Comparison of ENCODE assay signal across 8 mouse cellular contexts in the genomic region with DNA sequence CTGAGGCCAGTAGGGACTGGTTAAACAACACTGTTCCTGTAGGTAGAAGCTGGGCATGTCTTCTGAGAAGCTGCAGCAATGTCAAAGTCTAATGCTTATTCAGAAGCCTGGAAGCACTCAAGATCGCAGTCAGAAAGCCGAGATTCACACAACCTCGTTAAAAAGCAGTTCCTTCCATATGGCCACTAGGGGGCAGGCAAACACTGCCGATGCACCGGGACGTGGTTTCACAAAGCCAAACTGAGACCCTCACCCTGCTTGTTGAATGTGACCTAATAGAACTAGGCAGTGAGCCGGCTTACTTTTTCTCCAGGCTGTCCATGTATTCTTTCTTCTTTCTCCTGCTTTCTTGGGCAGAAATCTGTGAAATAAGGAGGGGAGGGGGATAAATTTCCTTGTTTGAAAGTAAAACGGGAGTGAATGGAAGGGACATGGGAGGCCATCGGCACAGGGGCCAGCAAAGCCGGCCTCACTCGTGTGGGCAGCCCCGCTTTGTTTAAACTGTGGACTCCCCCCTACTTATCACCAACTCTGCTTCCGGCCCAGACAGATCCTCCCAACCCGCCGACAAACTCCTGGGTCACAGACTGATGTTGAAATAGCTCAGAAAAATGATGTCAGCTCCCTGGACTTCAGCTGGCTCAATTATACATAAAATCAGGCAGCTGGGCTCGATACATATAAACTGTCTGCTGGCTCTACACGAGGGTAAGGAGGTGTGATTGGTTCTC. TPM values are rescaled to one million over a fixed set of nuclear protein-coding genes. Genes with fewer than 3 reads are reported as not detected.
A peak's percentile ranks its signal among the peaks of the same experiment; 100 is the strongest.
DNase-seq lines count a peak whose midpoint lies in the region; ATAC-seq and TF ChIP-seq lines count a peak whose summit lies in the region.

No protein-coding gene starts in this region.

- peaks cover 7% of the 10 kb centered on the region for H3K36me3 ChIP-seq in intestine, embryonic 15.5 days
- peaks cover 54% of the 10 kb centered on the region for H3K36me3 ChIP-seq in limb, embryonic 10.5 days
- H3K36me3 ChIP-seq in midbrain, embryonic 12.5 days: no peaks in the 10 kb centered on the region
- peaks cover 34% of the 10 kb centered on the region for H3K36me3 ChIP-seq in small intestine, adult 2 months (ENCODE audit: control insufficient read depth, insufficient read depth, low read length)

- H3K27me3 ChIP-seq in intestine, embryonic 15.5 days (replicated peaks): no peaks in the 10 kb centered on the region
- no peaks in the 10 kb centered on the region for H3K27me3 ChIP-seq in limb, embryonic 10.5 days (ENCODE audit: low read depth, poor library complexity, severe bottlenecking)
- 0 out of 2 replicates have a peak, but pooled peaks cover 7% of the 10 kb centered on the region for H3K27me3 ChIP-seq in midbrain, embryonic 12.5 days
- no peaks in the 10 kb centered on the region for H3K27me3 ChIP-seq in small intestine, adult 2 months (ENCODE audit: control insufficient read depth, insufficient read depth, low read length)

- H3K4me2 ChIP-seq in intestine, embryonic 15.5 days (replicated peaks): peak overlapping the region; percentile 38
- H3K4me2 ChIP-seq in midbrain, embryonic 12.5 days (replicated peaks): 0 out of 2 replicates have a peak overlapping the region, but pooled peaks have one; percentile 23

- no peak for TF ChIP-seq POLR2A in small intestine, adult 2 months (IDR thresholded peaks at IDR 0.05; ENCODE audit: low read depth, low read length)

- peak; percentile 67 for ATAC-seq in granulocyte monocyte progenitor cell, adult 5-6 weeks (replicated peaks; ENCODE audit: poor library complexity, severe bottlenecking)
- ATAC-seq in intestine, embryonic 15.5 days: peak; percentile 65
- ATAC-seq in midbrain, embryonic 12.5 days (ENCODE audit: low FRiP score, low read depth): peak; percentile 64; the same call in 1 of the 2 replicates

- no peaks in the 10 kb centered on the region for H3K9me3 ChIP-seq in intestine, embryonic 15.5 days
- H3K9me3 ChIP-seq in limb, embryonic 10.5 days (replicated peaks): no peaks in the 10 kb centered on the region
- H3K9me3 ChIP-seq in midbrain, embryonic 12.5 days: no peaks in the 10 kb centered on the region

- WGBS in intestine, embryonic 15.5 days: 10% methylated on average over 17 of the region's 17 CpGs
- 45% methylated on average over 17 of the region's 17 CpGs for WGBS in limb, embryonic 10.5 days
- WGBS in midbrain, embryonic 12.5 days: 31% methylated on average over 17 of the region's 17 CpGs
- 31% methylated on average over 17 of the region's 17 CpGs for WGBS in small intestine, adult 2 months

- DNase-seq in gastrocnemius, adult 18-20 months (ENCODE audit: low spot score): peak; percentile 58
- DNase-seq in gastrocnemius, adult 8-10 months (ENCODE audit: low spot score in 2 of 2): no peak
- DNase-seq in embryo, embryonic 10 days (ENCODE audit: low spot score): peak; percentile 96
- DNase-seq in limb, embryonic 10.5 days (ENCODE audit: low spot score): peak; percentile 87

- peak overlapping the region; percentile 69 for H3K27ac ChIP-seq in intestine, embryonic 15.5 days
- peak overlapping the region; percentile 63; the same call in 1 of the 2 replicates for H3K27ac ChIP-seq in limb, embryonic 10.5 days
- H3K27ac ChIP-seq in midbrain, embryonic 12.5 days (replicated peaks): no peak overlapping the region
- no peak overlapping the region for H3K27ac ChIP-seq in small intestine, adult 2 months (ENCODE audit: insufficient read depth, low read depth, low read length)

- H3K4me3 ChIP-seq in intestine, embryonic 15.5 days (replicated peaks): no peak overlapping the region
- H3K4me3 ChIP-seq in limb, embryonic 10.5 days: no peak overlapping the region
- H3K4me3 ChIP-seq in midbrain, embryonic 12.5 days: no peak overlapping the region
- no peak overlapping the region for H3K4me3 ChIP-seq in small intestine, adult 2 months (ENCODE audit: low read depth, low read length)

- no peak overlapping the region for H3K9ac ChIP-seq in intestine, embryonic 15.5 days
- no peak overlapping the region for H3K9ac ChIP-seq in midbrain, embryonic 12.5 days (replicated peaks)

- H3K4me1 ChIP-seq in intestine, embryonic 15.5 days (replicated peaks): no peaks in the 10 kb centered on the region
- peaks cover 9% of the 10 kb centered on the region for H3K4me1 ChIP-seq in limb, embryonic 10.5 days
- peaks cover 8% of the 10 kb centered on the region for H3K4me1 ChIP-seq in midbrain, embryonic 12.5 days
- no peaks in the 10 kb centered on the region for H3K4me1 ChIP-seq in small intestine, adult 2 months (ENCODE audit: control insufficient read depth, insufficient read depth, insufficient read length, low read length)

- TF ChIP-seq CTCF in small intestine, adult 2 months (IDR thresholded peaks at IDR 0.05; ENCODE audit: extremely low read depth, insufficient read length, insufficient replicate concordance, low read depth, low read length): peak; percentile 94; the same call in 1 of the 2 replicates

RNA-seq across cellular contexts. Expression of gene Dgki, which starts 54.6 kb away (rescaled TPM):
- under 1 TPM; 0.11 to 0.40 TPM for total RNA-seq in gastrocnemius, adult 18-20 months (2021)
- total RNA-seq in gastrocnemius, adult 8-10 months (2022): under 1 TPM in 3 of 4 experiments, not detected in 1; 0.11 to 0.17 (median 0.16) TPM
- not detected in 2 replicates for total RNA-seq in granulocyte monocyte progenitor cell, adult 5-6 weeks (2014; fragmentation: Nextera tagmentation)
- total RNA-seq in granulocyte monocyte progenitor cell, adult 5-6 weeks (2017): not detected in 2 replicates
- polyA plus RNA-seq in intestine, embryonic 15.5 days (2015; fragmentation: Nextera tagmentation; extraction: Ambion mirVana): 0.64 and 0.67 TPM in 2 replicates
- polyA plus RNA-seq in limb, embryonic 10.5 days (2016; fragmentation: Nextera tagmentation; extraction: Ambion mirVana): 0.34 and 0.48 TPM in 2 replicates
- 4.3 and 5.3 TPM in 2 replicates for polyA plus RNA-seq in midbrain, embryonic 12.5 days (2016; fragmentation: Nextera tagmentation; extraction: Ambion mirVana)
- 0.13 and 0.20 TPM in 2 replicates for polyA plus RNA-seq in small intestine, adult 2 months (2012; rRNA removed)

Comparison
In these comparisons a context has a peak if more than half of its experiments do, and no peak if none do; other contexts are left out.
1. DNase-seq: peak in gastrocnemius, adult 18-20 months (single experiment), embryo, embryonic 10 days (single experiment) and limb, embryonic 10.5 days (single experiment); none in gastrocnemius, adult 8-10 months (0 of 2).
2. H3K27ac ChIP-seq: peak in intestine, embryonic 15.5 days (single experiment) and limb, embryonic 10.5 days (single experiment); none in midbrain, embryonic 12.5 days (single experiment) and small intestine, adult 2 months (single experiment).
3. Peak in every context shown above with its lines, with median percentiles within 50 percentile points of each other: ATAC-seq.